Mouse (Mus musculus): Measurements from ENCODE around the gene Phgr1. TPM values are rescaled to one million over a fixed set of nuclear protein-coding genes. Genes with fewer than 3 reads are reported as not detected.

Phgr1 gene
- polyA plus RNA-seq, 1 experiment from 2014 or later: not detected

- Histone ChIP-seq H3K4me2 (replicated peaks) (no peak overlapping the region), H3K9me3 (replicated peaks) (no peaks in the 10 kb centered on the region), H3K36me3 (no peaks in the 10 kb centered on the region), H3K4me1 (peaks cover 18% of the 10 kb centered on the region), H3K9ac (no peak overlapping the region), H3K4me3 (no peak overlapping the region), H3K27ac (no peak overlapping the region), H3K27me3 (no peaks in the 10 kb centered on the region)
- ATAC-seq (ENCODE audit: low FRiP score): no peak
- WGBS: 6% methylated on average over 2 of the region's 2 CpGs
These were observed 38.3 kb downstream of the Phgr1 start for GRCm38 (mm10) chr2:118810861-118811260.

GRCm38 (mm10) chr2:118812724-118813123, 40.2 kb downstream of the Phgr1 start:
- H3K27me3 ChIP-seq: no peaks in the 10 kb centered on the region
- no peak overlapping the region for H3K9ac ChIP-seq
- peaks cover 20% of the 10 kb centered on the region for H3K4me1 ChIP-seq
- 90% methylated on average over 1 of the region's 1 CpGs for WGBS
- no peak overlapping the region for H3K4me3 ChIP-seq
- H3K4me2 ChIP-seq (replicated peaks): no peak overlapping the region
- ATAC-seq (ENCODE audit: low FRiP score): no peak
- no peak overlapping the region for H3K27ac ChIP-seq
- H3K9me3 ChIP-seq (replicated peaks): no peaks in the 10 kb centered on the region
- H3K36me3 ChIP-seq: peaks cover 6% of the 10 kb centered on the region

GRCm38 (mm10) chr2:118813981-118814836, 41.6 kb downstream of the Phgr1 start, which contains the start of gene Knstrn:
Knstrn (plus strand) TSS chr2:118814003.
- H3K4me1 ChIP-seq: peaks cover 20% of the 10 kb centered on the region
- H3K9me3 ChIP-seq (replicated peaks): no peaks in the 10 kb centered on the region
- ATAC-seq (ENCODE audit: low FRiP score): peak; percentile 97
- peak within 1 kb of the TSS; percentile 60 for H3K9ac ChIP-seq
- 0 out of 2 replicates have a peak within 1 kb of the TSS, but pooled peaks have one; percentile 31 for H3K27ac ChIP-seq
- H3K36me3 ChIP-seq: peaks cover 21% of the 10 kb centered on the region
- peak within 1 kb of the TSS; percentile 91 for H3K4me2 ChIP-seq (replicated peaks)
- 1% methylated on average over 49 of the region's 49 CpGs for WGBS
- no peaks in the 10 kb centered on the region for H3K27me3 ChIP-seq
- H3K4me3 ChIP-seq: peak within 1 kb of the TSS; percentile 64

GRCm38 (mm10) chr2:118822800-118823199, 50.2 kb downstream of the Phgr1 start:
- H3K9me3 ChIP-seq (replicated peaks): no peaks in the 10 kb centered on the region
- H3K4me1 ChIP-seq: no peaks in the 10 kb centered on the region
- 93% methylated on average over 5 of the region's 5 CpGs for WGBS
- no peak overlapping the region for H3K4me2 ChIP-seq (replicated peaks)
- H3K36me3 ChIP-seq: peaks cover 51% of the 10 kb centered on the region
- H3K27ac ChIP-seq: no peak overlapping the region
- H3K9ac ChIP-seq: no peak overlapping the region
- no peak overlapping the region for H3K4me3 ChIP-seq
- H3K27me3 ChIP-seq: no peaks in the 10 kb centered on the region
- ATAC-seq (ENCODE audit: low FRiP score): no peak

GRCm38 (mm10) chr2:118824396-118824795, 51.8 kb downstream of the Phgr1 start:
- Histone ChIP-seq H3K36me3 (peaks cover 49% of the 10 kb centered on the region), H3K27me3 (no peaks in the 10 kb centered on the region), H3K9ac (no peak overlapping the region), H3K27ac (no peak overlapping the region), H3K4me1 (no peaks in the 10 kb centered on the region), H3K4me2 (replicated peaks) (no peak overlapping the region), H3K9me3 (replicated peaks) (no peaks in the 10 kb centered on the region), H3K4me3 (no peak overlapping the region)
- 96% methylated on average over 4 of the region's 4 CpGs for WGBS
- no peak for ATAC-seq (ENCODE audit: low FRiP score)

Other genes with a start within 250 kb of the Phgr1 start
- 5.4 and 6.2 TPM in 2 replicates for gene Bmf, start 223.1 kb upstream of the Phgr1 start, polyA plus RNA-seq (2016; fragmentation: Nextera tagmentation; extraction: Ambion mirVana)
- 63.2 and 65.8 TPM in 2 replicates for gene Bub1b, start 174.6 kb upstream of the Phgr1 start, polyA plus RNA-seq (2016; fragmentation: Nextera tagmentation; extraction: Ambion mirVana)
- gene Pak6, start 109.5 kb upstream of the Phgr1 start, polyA plus RNA-seq (2016; fragmentation: Nextera tagmentation; extraction: Ambion mirVana): 6.2 and 6.8 TPM in 2 replicates
- gene Ankrd63, start 68.8 kb upstream of the Phgr1 start, polyA plus RNA-seq (2016; fragmentation: Nextera tagmentation; extraction: Ambion mirVana): not detected in 2 replicates
- 0.44 and 0.59 TPM in 2 replicates for gene Plcb2, start 44.3 kb upstream of the Phgr1 start, polyA plus RNA-seq (2016; fragmentation: Nextera tagmentation; extraction: Ambion mirVana)
- 24.2 and 25.1 TPM in 2 replicates for gene Inafm2, start 27.0 kb upstream of the Phgr1 start, polyA plus RNA-seq (2016; fragmentation: Nextera tagmentation; extraction: Ambion mirVana)
- 1.3 and 1.7 TPM in 2 replicates for gene Ccdc9b, start 10.1 kb upstream of the Phgr1 start, polyA plus RNA-seq (2016; fragmentation: Nextera tagmentation; extraction: Ambion mirVana)
- 20.9 and 23.9 TPM in 2 replicates for gene Disp2, start 7.0 kb downstream of the Phgr1 start, polyA plus RNA-seq (2016; fragmentation: Nextera tagmentation; extraction: Ambion mirVana)
- gene Knstrn, start 41.2 kb downstream of the Phgr1 start, polyA plus RNA-seq (2016; fragmentation: Nextera tagmentation; extraction: Ambion mirVana): 88.9 and 100 TPM in 2 replicates
- gene Ivd, start 89.2 kb downstream of the Phgr1 start, polyA plus RNA-seq (2016; fragmentation: Nextera tagmentation; extraction: Ambion mirVana): 53.8 and 56.8 TPM in 2 replicates
- 6.7 and 6.8 TPM in 2 replicates for gene Bahd1, start 127.6 kb downstream of the Phgr1 start, polyA plus RNA-seq (2016; fragmentation: Nextera tagmentation; extraction: Ambion mirVana)
- 26.9 and 29.6 TPM in 2 replicates for gene Chst14, start 153.7 kb downstream of the Phgr1 start, polyA plus RNA-seq (2016; fragmentation: Nextera tagmentation; extraction: Ambion mirVana)